Mouse (Mus musculus): ENCODE data around the gene Slc39a10. TPM values are rescaled to one million over a fixed set of nuclear protein-coding genes. Genes with fewer than 3 reads are reported as not detected.

Gene Slc39a10
- polyA plus RNA-seq, 1 experiment from 2014 or later, result 66.1 TPM

GRCm38 (mm10) chr1:46854036-46854900 lies 38.4 kb downstream of the Slc39a10 start:
- WGBS, result 18% methylated on average over 18 of the region's 18 CpGs
- Histone ChIP-seq H3K36me3 (ENCODE audit: control insufficient read depth, insufficient read depth, low read length) (no peaks in the 10 kb centered on the region), H3K9ac (ENCODE audit: low read length) (peak overlapping the region; percentile 54), H3K4me3 (ENCODE audit: low read depth, low read length) (peak overlapping the region; percentile 87), H3K9me3 (replicated peaks; ENCODE audit: control insufficient read depth, low read length) (no peaks in the 10 kb centered on the region), H3K4me1 (ENCODE audit: control insufficient read depth, insufficient read depth, low read length) (peaks cover 16% of the 10 kb centered on the region), H3K27me3 (replicated peaks; ENCODE audit: control insufficient read depth, insufficient read depth, low read length) (no peaks in the 10 kb centered on the region), H3K4me2 (ENCODE audit: low read length) (peak overlapping the region; percentile 45), H3K27ac (ENCODE audit: low read depth, low read length) (peak overlapping the region; percentile 99)
- ATAC-seq (peak; percentile 3; the same call in 1 of the 2 replicates), DNase-seq (ENCODE audit: low spot score) (peak; percentile 64)

DNA sequence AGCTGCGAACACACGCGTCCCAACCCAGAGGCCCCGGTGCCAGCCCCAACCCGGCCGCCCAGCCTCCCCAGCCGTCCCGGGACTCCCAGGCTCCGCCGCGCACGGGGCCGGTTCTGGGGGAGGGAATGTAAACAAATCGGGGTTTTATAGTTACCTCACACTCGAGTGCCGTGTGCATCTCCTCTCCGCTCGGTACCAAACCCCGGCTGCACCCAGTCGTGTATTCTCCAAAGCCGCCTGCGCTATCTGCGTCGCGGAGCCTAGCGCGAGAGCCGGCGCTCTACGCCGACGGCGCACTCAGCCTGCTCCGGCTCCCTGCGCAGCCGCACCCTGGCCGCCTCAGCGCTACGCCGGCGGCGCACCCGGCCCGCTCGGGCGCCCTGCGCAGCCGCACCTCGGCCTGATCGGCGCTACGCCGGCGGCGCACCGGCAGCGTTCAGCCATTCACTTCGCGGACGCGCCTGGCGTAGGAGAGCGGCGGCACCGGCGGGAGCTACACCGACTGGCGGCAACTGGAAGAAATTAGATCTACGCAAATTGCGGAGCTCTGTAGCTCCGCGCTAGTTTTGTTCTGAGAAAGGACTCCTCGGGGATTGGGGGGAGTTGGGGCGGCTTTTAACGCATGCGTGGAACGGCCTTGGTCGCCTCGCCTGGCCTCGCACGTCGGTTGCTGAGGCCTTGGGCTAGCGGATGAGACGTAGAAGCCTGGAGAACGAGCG lies 39.2 kb downstream of the Slc39a10 start:
- no peaks in the 10 kb centered on the region for H3K36me3 ChIP-seq (ENCODE audit: control insufficient read depth, insufficient read depth, low read length)
- H3K27me3 ChIP-seq (replicated peaks; ENCODE audit: control insufficient read depth, insufficient read depth, low read length), result no peaks in the 10 kb centered on the region
- peak overlapping the region; percentile 99 for H3K27ac ChIP-seq (ENCODE audit: low read depth, low read length)
- peak overlapping the region; percentile 68 for H3K4me2 ChIP-seq (ENCODE audit: low read length)
- H3K4me3 ChIP-seq (ENCODE audit: low read depth, low read length), result peak overlapping the region; percentile 87
- H3K9me3 ChIP-seq (replicated peaks; ENCODE audit: control insufficient read depth, low read length), result no peaks in the 10 kb centered on the region
- H3K9ac ChIP-seq (ENCODE audit: low read length), result peak overlapping the region; percentile 98
- ATAC-seq (peak; percentile 95), DNase-seq (ENCODE audit: low spot score) (peak; percentile 99)
- under 1% methylated on average over 84 of the region's 86 CpGs for WGBS
- H3K4me1 ChIP-seq (ENCODE audit: control insufficient read depth, insufficient read depth, low read length), result peaks cover 16% of the 10 kb centered on the region

GRCm38 (mm10) chr1:46852600-46853272 lies 39.9 kb downstream of the Slc39a10 start:
- DNase-seq (ENCODE audit: low spot score) (peak; percentile 76), ATAC-seq (peak; percentile 44)
- Histone ChIP-seq H3K27ac (ENCODE audit: low read depth, low read length) (peak overlapping the region; percentile 99), H3K4me2 (ENCODE audit: low read length) (peak overlapping the region; percentile 68), H3K9me3 (replicated peaks; ENCODE audit: control insufficient read depth, low read length) (no peaks in the 10 kb centered on the region), H3K4me3 (ENCODE audit: low read depth, low read length) (peak overlapping the region; percentile 87), H3K27me3 (replicated peaks; ENCODE audit: control insufficient read depth, insufficient read depth, low read length) (no peaks in the 10 kb centered on the region), H3K9ac (ENCODE audit: low read length) (peak overlapping the region; percentile 98), H3K4me1 (ENCODE audit: control insufficient read depth, insufficient read depth, low read length) (peaks cover 16% of the 10 kb centered on the region), H3K36me3 (ENCODE audit: control insufficient read depth, insufficient read depth, low read length) (no peaks in the 10 kb centered on the region)
- WGBS, result under 1% methylated on average over 51 of the region's 75 CpGs

DNA sequence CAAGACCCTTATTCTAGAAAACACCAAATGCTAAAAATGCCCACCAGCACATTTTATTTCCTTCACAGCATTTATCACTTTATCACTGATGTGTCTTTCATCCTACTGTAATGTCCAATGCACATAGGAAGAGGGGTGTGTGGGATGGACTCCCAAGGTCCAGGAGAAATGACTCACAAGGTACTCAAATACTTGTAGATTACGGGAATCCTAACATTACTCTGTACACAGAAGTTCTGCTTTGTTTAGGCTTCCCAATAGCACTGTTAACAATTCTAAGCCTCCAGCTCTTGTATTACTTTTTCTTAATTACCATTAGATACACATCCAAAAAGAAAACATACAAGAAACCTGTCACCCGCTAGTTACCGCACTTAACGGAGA lies 40.4 kb downstream of the Slc39a10 start:
- ATAC-seq, result no peak
- peak overlapping the region; percentile 68 for H3K4me2 ChIP-seq (ENCODE audit: low read length)
- H3K9ac ChIP-seq (ENCODE audit: low read length), result peak overlapping the region; percentile 98
- H3K36me3 ChIP-seq (ENCODE audit: control insufficient read depth, insufficient read depth, low read length), result no peaks in the 10 kb centered on the region
- WGBS, result 0% methylated on average over 4 of the region's 4 CpGs
- DNase-seq (ENCODE audit: low spot score), result no peak
- no peaks in the 10 kb centered on the region for H3K27me3 ChIP-seq (replicated peaks; ENCODE audit: control insufficient read depth, insufficient read depth, low read length)
- H3K9me3 ChIP-seq (replicated peaks; ENCODE audit: control insufficient read depth, low read length), result no peaks in the 10 kb centered on the region
- peaks cover 16% of the 10 kb centered on the region for H3K4me1 ChIP-seq (ENCODE audit: control insufficient read depth, insufficient read depth, low read length)
- peak overlapping the region; percentile 87 for H3K4me3 ChIP-seq (ENCODE audit: low read depth, low read length)
- no peak overlapping the region for H3K27ac ChIP-seq (ENCODE audit: low read depth, low read length)

DNA sequence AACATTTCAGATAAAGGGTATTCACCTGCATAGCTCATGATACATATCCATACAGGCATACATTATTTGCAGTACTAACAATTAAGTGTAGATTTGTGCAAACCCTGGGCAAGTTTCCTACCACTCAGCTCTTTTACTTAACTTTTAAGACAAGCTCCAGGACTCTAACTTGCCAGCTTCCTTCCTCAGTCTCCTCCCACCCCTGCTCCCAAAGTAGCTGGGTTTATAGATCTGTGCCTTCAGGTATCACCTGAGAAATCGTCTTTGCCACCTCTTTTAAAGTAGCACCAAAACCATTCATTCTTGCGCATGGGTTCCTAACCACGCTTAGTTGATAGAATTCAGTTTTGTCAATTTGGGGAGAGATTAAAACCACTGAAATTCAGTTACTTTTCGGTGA lies 41.1 kb downstream of the Slc39a10 start:
- WGBS, result 53% methylated on average over 4 of the region's 4 CpGs
- Histone ChIP-seq H3K9ac (ENCODE audit: low read length) (peak overlapping the region; percentile 35; the same call in 1 of the 2 replicates), H3K4me1 (ENCODE audit: control insufficient read depth, insufficient read depth, low read length) (peaks cover 16% of the 10 kb centered on the region), H3K36me3 (ENCODE audit: control insufficient read depth, insufficient read depth, low read length) (no peaks in the 10 kb centered on the region), H3K4me2 (ENCODE audit: low read length) (peak overlapping the region; percentile 68), H3K27ac (ENCODE audit: low read depth, low read length) (no peak overlapping the region), H3K9me3 (replicated peaks; ENCODE audit: control insufficient read depth, low read length) (no peaks in the 10 kb centered on the region), H3K27me3 (replicated peaks; ENCODE audit: control insufficient read depth, insufficient read depth, low read length) (no peaks in the 10 kb centered on the region), H3K4me3 (ENCODE audit: low read depth, low read length) (peak overlapping the region; percentile 87; the same call in 1 of the 2 replicates)
- DNase-seq (ENCODE audit: low spot score), result no peak
- no peak for ATAC-seq

- Histone ChIP-seq H3K27ac (ENCODE audit: low read depth, low read length) (no peak overlapping the region), H3K4me2 (ENCODE audit: low read length) (no peak overlapping the region)
- 55% methylated on average over 1 of the region's 1 CpGs for WGBS
Measured at GRCm38 (mm10) chr1:46849758-46850157, 42.9 kb downstream of the Slc39a10 start.

GRCm38 (mm10) chr1:46845221-46845620 lies 47.4 kb downstream of the Slc39a10 start:
- no peaks in the 10 kb centered on the region for H3K9me3 ChIP-seq (replicated peaks; ENCODE audit: control insufficient read depth, low read length)
- H3K4me1 ChIP-seq (ENCODE audit: control insufficient read depth, insufficient read depth, low read length), result no peaks in the 10 kb centered on the region
- DNase-seq (ENCODE audit: low spot score), result peak; percentile 39
- no peak overlapping the region for H3K9ac ChIP-seq (ENCODE audit: low read length)
- H3K4me3 ChIP-seq (ENCODE audit: low read depth, low read length), result no peak overlapping the region
- no peak for ATAC-seq
- no peak overlapping the region for H3K4me2 ChIP-seq (ENCODE audit: low read length)
- H3K27ac ChIP-seq (ENCODE audit: low read depth, low read length), result no peak overlapping the region
- no peaks in the 10 kb centered on the region for H3K36me3 ChIP-seq (ENCODE audit: control insufficient read depth, insufficient read depth, low read length)
- no peaks in the 10 kb centered on the region for H3K27me3 ChIP-seq (replicated peaks; ENCODE audit: control insufficient read depth, insufficient read depth, low read length)
- 17% methylated on average over 5 of the region's 5 CpGs for WGBS

More at GRCm38 (mm10) chr1:46849758-46850157, 42.9 kb downstream of the Slc39a10 start:
- H3K4me3 ChIP-seq (ENCODE audit: low read depth, low read length), result no peak overlapping the region
- H3K36me3 ChIP-seq (ENCODE audit: control insufficient read depth, insufficient read depth, low read length), result no peaks in the 10 kb centered on the region
- H3K9me3 ChIP-seq (replicated peaks; ENCODE audit: control insufficient read depth, low read length), result no peaks in the 10 kb centered on the region
- H3K27me3 ChIP-seq (replicated peaks; ENCODE audit: control insufficient read depth, insufficient read depth, low read length), result no peaks in the 10 kb centered on the region
- H3K4me1 ChIP-seq (ENCODE audit: control insufficient read depth, insufficient read depth, low read length), result peaks cover 15% of the 10 kb centered on the region
- no peak for ATAC-seq
- H3K9ac ChIP-seq (ENCODE audit: low read length), result no peak overlapping the region
- peak; percentile 93 for DNase-seq (ENCODE audit: low spot score)

DNA sequence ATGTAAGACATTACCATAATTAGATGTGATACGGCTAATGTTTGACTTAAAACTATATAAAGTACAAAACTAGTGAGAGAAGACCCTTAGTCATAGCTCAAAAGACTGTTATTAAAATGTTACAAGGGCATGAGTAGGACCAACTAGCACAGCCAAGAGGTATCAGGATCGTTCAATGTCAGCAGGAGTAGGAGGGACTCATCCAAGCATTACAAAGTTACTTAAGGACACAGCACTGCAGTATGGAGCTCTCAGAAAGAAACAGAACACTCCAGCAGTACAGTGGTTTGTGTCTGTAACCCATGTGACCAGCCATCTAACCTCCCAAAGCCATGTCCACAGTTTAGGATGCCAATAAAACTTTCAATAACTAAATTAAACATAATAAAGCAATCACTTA lies 48.4 kb downstream of the Slc39a10 start:
- Histone ChIP-seq H3K36me3 (ENCODE audit: control insufficient read depth, insufficient read depth, low read length) (no peaks in the 10 kb centered on the region), H3K4me2 (ENCODE audit: low read length) (no peak overlapping the region), H3K9me3 (replicated peaks; ENCODE audit: control insufficient read depth, low read length) (no peaks in the 10 kb centered on the region), H3K27ac (ENCODE audit: low read depth, low read length) (no peak overlapping the region), H3K4me1 (ENCODE audit: control insufficient read depth, insufficient read depth, low read length) (no peaks in the 10 kb centered on the region), H3K9ac (ENCODE audit: low read length) (no peak overlapping the region), H3K4me3 (ENCODE audit: low read depth, low read length) (no peak overlapping the region), H3K27me3 (replicated peaks; ENCODE audit: control insufficient read depth, insufficient read depth, low read length) (no peaks in the 10 kb centered on the region)
- WGBS, result 72% methylated on average over 2 of the region's 2 CpGs
- ATAC-seq (no peak), DNase-seq (ENCODE audit: low spot score) (no peak)
